Comparison of ENCODE assay signal across 8 mouse cellular contexts in the genomic region with DNA sequence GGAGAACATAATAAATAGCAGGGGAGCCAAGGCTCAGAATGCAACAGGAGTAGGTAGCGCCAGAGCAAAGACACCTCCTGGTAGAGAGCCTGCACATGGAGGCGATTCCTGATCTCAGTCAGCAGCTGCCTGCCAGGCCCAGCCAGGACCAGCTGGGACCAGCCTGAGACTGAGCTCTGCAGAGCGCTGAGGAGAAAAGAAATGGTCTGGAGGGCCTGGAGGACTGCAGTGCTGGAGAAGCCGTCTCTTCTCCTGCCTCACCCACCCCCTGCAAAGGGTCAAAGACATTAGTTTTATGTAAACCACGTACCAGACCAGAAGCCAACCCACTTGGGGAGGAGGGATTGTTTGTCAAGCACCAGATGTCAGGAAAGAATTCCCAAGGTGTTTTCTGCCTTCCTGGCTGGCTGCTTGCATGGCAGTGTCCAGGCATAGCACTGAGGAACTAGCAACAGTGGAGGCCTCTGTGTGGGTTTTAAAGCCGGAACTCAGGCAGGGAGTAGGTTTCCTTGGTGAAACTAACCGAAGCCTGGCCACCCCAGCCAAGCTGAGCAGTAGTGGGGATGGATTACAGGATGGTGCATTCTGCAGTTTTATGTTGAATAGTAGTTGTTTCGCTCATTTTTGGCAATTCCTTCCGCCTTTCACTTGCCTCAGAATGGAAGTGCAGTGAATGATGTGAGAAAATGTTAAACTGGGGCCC.
DNase-seq lines count a peak whose midpoint lies in the region; ATAC-seq lines count a peak whose summit lies in the region.

No protein-coding gene starts in this region.

- DNase-seq in right cerebral cortex, postnatal 25 days = peak; percentile 38
- no peak for DNase-seq in right cerebral cortex, adult 2 months (ENCODE audit: low spot score in 2 of 2)
- DNase-seq in hindbrain, embryonic 10.5 days (ENCODE audit: low spot score) = peak; percentile 51
- DNase-seq in limb, embryonic 10.5 days (ENCODE audit: low spot score) = peak; percentile 74
- no peak for DNase-seq in spleen, adult 18-20 months
- DNase-seq in left cerebral cortex, postnatal 10 days (ENCODE audit: extremely low spot score in 1 of 2, low spot score in 2 of 2) = no peak

- ATAC-seq in neural tube, embryonic 15.5 days (ENCODE audit: low FRiP score) = peak; percentile 46
- ATAC-seq in CD4-positive, CD25-positive, alpha-beta regulatory T cell, adult 4 months = no peak

- 57% methylated on average over 9 of the region's 9 CpGs for WGBS in hindbrain, embryonic 10.5 days
- 42% methylated on average over 9 of the region's 9 CpGs for WGBS in limb, embryonic 10.5 days
- 38% methylated on average over 9 of the region's 9 CpGs for WGBS in neural tube, embryonic 15.5 days

- H3K27ac ChIP-seq in hindbrain, embryonic 10.5 days = peak overlapping the region; percentile 54
- peak overlapping the region; percentile 85 for H3K27ac ChIP-seq in limb, embryonic 10.5 days
- H3K27ac ChIP-seq in neural tube, embryonic 15.5 days (replicated peaks) = peak overlapping the region; percentile 83

- H3K4me1 ChIP-seq in hindbrain, embryonic 10.5 days (replicated peaks) = peaks cover 57% of the 10 kb centered on the region
- H3K4me1 ChIP-seq in limb, embryonic 10.5 days = peaks cover 57% of the 10 kb centered on the region
- peaks cover 59% of the 10 kb centered on the region for H3K4me1 ChIP-seq in neural tube, embryonic 15.5 days

- H3K9ac ChIP-seq in neural tube, embryonic 15.5 days (replicated peaks) = peak overlapping the region; percentile 7; the same call in 1 of the 2 replicates

- intact Hi-C loops in left cerebral cortex, postnatal 10 days (cut with DNase I) = no loop called here

- H3K4me2 ChIP-seq in neural tube, embryonic 15.5 days = no peak overlapping the region

- H3K9me3 ChIP-seq in hindbrain, embryonic 10.5 days = no peaks in the 10 kb centered on the region
- no peaks in the 10 kb centered on the region for H3K9me3 ChIP-seq in limb, embryonic 10.5 days (replicated peaks)
- no peaks in the 10 kb centered on the region for H3K9me3 ChIP-seq in neural tube, embryonic 15.5 days (replicated peaks)

- no peak overlapping the region for H3K4me3 ChIP-seq in hindbrain, embryonic 10.5 days
- H3K4me3 ChIP-seq in limb, embryonic 10.5 days = no peak overlapping the region
- no peak overlapping the region for H3K4me3 ChIP-seq in neural tube, embryonic 15.5 days (replicated peaks)

- H3K27me3 ChIP-seq in hindbrain, embryonic 10.5 days (ENCODE audit: insufficient read depth, poor library complexity, severe bottlenecking) = no peaks in the 10 kb centered on the region
- H3K27me3 ChIP-seq in limb, embryonic 10.5 days (ENCODE audit: low read depth, poor library complexity, severe bottlenecking) = no peaks in the 10 kb centered on the region
- H3K27me3 ChIP-seq in neural tube, embryonic 15.5 days (replicated peaks) = no peaks in the 10 kb centered on the region

- peaks cover 58% of the 10 kb centered on the region for H3K36me3 ChIP-seq in hindbrain, embryonic 10.5 days
- no peaks in the 10 kb centered on the region for H3K36me3 ChIP-seq in limb, embryonic 10.5 days
- H3K36me3 ChIP-seq in neural tube, embryonic 15.5 days = peaks cover 32% of the 10 kb centered on the region; the same call in 1 of the 2 replicates

Comparison
In these comparisons a context has a peak if more than half of its experiments do, and no peak if none do; other contexts are left out.
1. DNase-seq: peak in right cerebral cortex, postnatal 25 days (single experiment), hindbrain, embryonic 10.5 days (single experiment) and limb, embryonic 10.5 days (single experiment); none in right cerebral cortex, adult 2 months (0 of 2), spleen, adult 18-20 months (0 of 2) and left cerebral cortex, postnatal 10 days (0 of 2).
2. Peak in every context shown above with its lines, with median percentiles within 50 percentile points of each other: H3K27ac ChIP-seq.